Comparison of ENCODE assay signal across 1 mouse cellular context in the genomic region with DNA sequence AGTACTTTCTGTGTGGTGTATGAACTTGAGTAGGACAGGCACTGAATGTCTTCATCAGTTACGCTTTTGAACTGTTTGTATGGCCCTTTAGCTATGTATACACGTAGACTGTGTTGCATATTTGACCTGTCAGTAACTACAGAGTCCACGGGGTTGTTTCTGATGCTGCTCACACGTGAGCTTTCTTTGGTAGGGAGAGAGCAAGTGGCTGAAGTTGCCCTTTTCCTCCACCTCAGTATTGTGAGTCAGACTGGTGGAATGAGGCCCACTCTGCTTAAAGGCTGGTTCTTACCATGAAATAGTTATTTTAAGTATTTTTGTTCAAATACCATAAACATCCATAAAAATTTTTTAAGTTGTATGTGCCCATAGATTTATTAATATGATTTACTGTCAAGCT.
TF ChIP-seq lines count a peak whose summit lies in the region.

No protein-coding gene starts in this region.

TF ChIP-seq in CH12.LX, 34 proteins besides CTCF, POLR2A, EP300 and RAD21 (continued from another document):
- TF ChIP-seq MEF2A (IDR thresholded peaks at IDR 0.05; ENCODE audit: borderline replicate concordance, low read depth, low read length) = no peak
